Mouse (Mus musculus): Measurements from ENCODE around the gene Htra3.

Gene Htra3

DNA sequence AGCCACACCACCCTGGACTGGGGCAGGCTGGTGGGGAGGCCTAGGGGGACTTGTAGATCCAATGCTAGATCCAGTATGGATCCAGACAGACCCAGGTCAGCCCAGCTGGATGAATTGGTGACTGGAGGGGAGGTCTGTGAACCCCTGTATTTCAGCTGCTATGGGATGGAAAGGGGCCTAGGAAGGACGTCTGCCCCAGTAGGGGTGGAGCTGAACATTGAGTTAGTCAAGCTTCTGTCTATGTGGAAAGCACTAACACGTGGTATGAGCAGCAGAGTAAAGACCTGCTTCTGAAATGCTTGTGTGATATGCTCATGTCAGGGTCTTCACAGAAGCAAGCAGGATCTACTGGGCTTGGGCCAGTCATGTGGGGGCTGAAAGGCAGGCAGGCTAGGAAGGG is 31.4 kb downstream of the Htra3 start:
- DNase-seq, result no peak

DNA sequence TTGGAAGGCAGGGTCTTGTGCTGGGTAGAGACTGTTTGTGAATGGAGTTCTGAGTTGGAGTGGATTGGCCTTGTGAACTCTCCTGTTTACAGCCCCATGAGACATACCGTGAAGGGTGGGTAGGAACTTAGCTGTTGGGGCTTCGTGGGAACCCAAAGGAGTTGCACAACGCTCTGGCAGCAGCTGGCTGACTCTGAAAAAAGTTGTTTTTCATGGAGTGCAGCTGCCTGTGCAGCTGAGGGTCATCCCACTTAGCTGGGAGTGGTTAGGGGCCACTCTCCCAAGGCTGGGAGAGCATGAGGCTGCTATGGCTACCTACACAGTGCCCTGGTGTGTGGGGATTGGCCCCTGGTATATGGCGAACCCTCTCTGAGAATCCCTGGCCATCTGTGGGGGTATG is 32.0 kb downstream of the Htra3 start:
- no peak for DNase-seq

DNA sequence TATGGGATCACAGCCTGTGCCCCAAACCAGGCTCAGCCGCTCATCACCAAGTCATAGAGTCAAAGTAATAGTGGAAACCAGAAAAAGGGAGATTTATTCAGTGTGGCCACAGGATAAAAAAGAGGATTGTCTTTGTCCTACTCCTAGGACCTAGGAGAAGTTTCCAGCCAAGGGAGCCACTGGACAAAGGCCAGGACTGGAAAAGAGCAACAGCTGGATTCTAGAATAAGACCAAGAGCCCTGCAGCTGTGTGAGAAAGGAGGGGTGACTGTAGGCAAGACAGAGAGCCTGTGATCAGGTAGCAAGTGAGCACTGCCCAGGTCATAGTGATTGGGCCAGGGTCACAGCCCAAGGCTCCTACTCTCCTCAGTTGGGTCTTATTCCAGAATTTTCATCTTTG is 32.7 kb downstream of the Htra3 start:
- no peak for DNase-seq

DNA sequence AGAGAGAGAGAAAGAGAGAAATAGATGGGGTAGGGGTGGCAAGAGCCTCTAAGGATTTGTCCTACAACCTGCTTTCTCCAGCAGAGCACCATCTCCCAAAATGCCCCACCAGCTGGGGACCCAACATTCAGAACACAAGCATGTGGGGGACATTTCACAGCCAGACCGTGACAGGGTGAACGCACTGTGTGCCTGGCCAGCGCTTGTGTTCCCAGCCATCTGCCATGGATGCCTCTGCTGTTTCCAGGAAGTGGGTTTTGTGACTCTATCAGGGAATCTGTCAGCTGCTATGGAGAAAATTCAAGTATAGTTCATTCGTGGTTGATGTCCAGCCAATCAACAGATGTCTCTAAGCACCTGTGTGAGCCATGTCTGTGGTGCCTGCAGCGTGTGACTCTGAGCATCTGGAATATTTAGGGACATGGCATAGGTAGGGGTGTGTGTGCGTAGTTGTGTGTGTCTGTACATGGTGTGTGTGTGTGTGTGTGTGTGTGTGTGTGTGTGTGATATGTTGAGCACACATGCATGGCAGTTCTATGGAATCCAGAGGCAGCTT is 33.6 kb downstream of the Htra3 start:
- DNase-seq, result no peak

DNA sequence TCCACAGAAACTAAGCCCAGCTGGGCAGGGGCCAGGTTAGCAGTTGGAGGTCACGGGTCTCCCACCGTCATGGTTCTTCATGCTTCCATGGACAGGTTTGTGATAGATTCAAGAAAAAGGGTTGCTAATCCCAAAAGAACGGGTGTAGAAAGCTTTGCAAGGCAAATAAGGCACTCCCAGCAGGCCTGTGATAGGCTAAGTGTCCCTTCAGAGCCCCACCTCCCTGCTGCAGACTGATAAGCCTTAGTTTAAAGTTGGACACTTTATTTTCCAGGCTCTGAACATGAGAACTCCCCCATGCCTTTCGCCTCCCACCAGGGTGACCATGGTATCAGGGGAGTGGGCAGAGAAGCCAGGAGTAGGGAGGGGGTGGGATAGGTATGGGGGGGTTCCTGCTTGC is 35.5 kb downstream of the Htra3 start:
- no peak for DNase-seq

DNA sequence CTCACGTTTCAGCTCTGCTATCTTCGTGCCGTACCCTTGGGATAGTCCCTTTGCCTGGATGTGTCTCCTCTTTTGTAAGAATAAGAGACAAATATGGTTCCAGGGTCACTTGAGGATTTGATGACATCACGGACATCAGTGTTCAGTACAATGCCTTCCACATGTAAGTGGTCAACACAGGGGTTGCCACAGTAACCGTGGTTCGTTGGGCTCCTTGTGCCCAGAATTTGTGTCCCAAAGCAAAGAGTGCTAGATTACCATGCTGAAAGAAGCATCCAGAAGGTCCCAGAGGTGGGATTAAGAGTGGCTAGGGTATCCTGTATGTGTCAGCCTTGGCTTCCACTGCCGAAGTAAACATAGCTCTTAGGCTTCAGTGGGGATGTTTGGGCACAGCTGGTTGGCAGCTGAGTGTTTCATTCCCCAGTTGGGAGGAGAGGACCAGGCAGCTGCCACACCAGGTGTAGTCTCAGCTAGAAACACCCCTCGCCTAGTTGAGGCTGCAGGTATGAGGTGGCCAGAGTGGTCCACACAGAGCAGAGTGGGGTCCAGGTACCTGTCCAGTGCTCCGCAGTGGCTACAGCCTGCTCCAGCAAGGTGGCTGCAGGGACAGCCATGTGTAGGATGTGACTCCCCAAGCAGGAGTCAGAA is 36.1 kb downstream of the Htra3 start:
- no peak for DNase-seq

DNA sequence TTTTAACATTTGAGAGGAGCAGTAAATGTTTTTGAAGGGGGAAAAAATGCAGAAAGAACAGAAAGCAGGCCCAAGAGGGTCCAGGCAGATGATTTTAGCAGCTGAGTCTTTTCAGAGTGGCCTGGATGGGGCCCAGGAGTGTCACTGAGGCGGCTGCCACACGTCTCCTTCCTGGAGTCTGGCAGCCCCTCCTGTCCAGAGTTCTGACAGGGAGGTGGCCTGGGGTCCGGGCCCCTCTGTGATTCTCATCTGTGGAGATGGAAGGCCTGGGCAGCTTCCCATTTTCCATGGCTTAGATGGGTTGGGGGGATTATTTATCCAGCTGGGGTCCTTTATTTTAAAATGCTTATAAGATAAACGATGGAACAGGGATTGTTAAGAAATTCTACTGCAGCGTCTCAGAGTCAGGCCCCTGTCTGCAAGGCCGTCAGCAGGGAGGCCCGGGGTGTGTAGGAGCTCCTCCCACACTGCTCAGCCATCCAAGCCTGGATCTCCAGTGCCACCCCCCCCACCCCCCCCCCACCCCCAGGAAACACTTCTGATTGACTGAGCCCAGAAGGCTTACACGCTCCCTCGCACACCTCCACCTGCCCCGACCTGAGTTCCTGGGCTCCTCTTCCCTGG is 37.5 kb downstream of the Htra3 start:
- DNase-seq, result no peak

DNA sequence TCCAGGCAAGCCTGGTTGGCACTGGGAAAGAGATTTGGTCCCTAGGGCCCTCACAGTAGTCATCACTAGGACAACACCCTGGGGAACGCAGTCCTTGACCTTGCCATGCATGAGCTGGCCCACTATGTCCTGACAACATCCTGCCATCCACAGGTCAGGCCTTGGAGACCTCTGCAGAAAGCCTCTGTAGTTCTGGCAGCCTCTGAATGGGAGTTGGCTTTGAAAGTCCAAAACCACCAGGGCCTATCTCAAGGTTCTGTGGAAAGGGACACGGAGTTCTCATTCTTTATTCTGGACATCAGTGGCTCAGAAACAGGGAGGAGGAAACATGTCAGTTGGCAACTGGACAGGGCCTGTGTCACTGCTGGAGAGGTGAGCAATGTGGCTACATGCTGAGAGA is 43.6 kb downstream of the Htra3 start:
- DNase-seq, result no peak

DNA sequence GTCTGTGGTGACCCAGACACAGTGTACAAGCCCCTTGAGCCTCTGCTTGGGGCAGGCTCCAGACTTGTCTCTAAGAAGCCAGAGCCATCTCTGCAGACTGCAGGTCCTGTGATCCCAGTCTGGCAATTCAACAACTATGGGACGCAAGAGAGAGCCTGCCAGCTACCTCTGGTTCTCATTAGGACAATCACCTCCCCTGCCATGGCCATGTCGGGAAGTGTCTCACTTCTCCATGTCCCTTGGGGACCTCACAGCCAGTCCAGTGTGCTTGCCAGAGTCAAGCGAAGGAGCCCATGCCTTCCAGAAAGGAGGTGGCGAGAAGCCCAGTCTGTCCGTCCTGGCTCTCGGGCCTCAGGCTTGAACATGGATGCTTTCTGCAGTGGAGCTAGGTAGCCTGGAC is 46.7 kb downstream of the Htra3 start:
- DNase-seq, result no peak

DNA sequence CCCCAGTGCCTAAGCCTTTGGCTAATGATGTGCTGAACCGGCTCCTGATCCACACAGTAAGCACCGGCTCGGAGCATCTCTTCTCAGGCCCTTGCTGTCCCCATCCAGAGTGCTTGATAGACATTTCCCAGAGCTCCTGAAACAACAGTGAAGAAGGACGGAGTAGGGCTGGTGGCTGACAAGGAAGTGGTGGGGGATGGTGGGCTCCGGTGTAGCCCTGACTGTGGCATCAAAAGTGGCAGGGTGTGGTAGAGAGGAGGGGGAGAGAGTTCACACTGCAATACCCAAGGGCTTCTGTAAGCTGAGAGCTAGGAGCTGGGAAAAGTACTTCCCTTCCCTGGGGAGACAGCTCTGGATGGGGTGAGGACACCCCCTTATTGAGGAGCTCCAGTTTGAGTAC is 47.8 kb downstream of the Htra3 start:
- DNase-seq, result no peak

DNA sequence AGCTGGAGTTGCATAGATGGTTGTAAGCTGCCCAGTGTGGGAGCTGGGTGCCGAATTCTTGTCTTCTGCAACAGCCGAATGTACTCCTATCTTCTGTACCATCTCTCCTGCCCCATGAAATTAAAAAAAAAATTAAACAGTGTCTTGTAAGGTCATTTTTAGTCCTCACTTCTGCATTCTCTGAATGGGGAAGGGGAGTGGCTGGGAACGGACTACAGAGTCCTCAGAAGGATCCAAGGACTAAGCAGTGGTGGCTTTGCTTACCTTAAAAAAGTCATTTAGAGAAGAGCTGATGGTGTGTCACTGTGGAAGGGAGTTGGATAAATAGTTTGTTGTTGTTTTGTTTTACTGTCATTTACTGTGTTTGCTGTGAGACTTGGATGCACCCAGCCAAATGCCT is 48.4 kb downstream of the Htra3 start:
- no peak for DNase-seq

DNA sequence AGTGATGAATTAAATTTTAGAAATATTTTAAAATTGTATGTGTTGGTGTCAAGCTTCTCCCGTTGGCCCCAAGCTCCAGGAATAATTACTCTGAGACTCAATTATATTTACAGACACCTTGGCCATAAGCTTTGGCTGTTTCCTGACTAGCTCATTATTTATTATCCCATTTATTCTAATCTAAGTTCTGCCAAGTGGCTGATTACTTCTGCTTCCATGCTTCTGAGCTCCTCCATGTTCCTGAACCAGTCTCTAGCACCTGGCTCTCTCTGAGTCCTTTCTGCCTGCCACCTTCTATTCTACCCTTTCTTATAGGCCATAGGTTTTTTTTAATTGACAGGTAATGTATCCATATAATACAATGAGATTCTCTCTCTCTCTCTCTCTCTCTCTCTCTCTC is 48.9 kb downstream of the Htra3 start:
- no peak for DNase-seq

DNA sequence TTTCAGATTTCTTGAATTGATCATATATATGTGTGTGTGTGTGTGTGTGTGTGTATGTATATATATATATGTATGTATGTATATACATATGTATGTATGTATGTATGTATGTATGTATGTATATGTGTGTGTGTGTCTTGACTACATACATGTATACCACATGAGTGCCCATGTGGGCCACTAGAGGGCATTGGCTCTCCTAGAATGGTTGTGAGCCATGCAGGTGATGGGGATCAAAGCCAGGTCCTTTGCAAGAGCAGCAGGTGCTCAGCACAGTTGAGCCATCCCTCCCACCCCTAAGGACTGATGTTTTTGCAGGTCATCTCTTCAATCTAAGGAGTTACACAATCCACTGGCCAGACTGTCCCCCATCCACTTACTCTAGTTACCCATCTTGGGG is 50.2 kb downstream of the Htra3 start:
- DNase-seq, result no peak

DNA sequence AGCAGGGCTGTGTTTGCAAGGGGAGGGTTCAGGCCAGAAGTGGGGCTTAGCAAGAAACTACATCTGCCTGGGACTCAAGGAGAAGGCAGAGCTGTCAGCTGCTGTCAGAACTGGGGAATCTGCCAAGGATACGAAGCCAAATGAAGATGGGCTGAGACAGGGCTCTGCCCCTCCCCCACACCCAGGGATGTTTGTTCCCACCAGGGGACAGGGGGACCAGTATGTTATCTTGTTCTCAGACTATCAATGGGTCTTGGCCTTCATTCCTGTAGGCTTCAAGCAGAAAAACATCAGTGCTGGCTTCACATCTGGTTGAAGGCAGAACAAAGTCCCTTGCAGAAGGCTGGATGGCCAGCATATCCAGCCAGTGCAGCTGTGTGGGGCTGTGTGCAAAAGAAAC is 50.9 kb downstream of the Htra3 start:
- no peak for DNase-seq

DNA sequence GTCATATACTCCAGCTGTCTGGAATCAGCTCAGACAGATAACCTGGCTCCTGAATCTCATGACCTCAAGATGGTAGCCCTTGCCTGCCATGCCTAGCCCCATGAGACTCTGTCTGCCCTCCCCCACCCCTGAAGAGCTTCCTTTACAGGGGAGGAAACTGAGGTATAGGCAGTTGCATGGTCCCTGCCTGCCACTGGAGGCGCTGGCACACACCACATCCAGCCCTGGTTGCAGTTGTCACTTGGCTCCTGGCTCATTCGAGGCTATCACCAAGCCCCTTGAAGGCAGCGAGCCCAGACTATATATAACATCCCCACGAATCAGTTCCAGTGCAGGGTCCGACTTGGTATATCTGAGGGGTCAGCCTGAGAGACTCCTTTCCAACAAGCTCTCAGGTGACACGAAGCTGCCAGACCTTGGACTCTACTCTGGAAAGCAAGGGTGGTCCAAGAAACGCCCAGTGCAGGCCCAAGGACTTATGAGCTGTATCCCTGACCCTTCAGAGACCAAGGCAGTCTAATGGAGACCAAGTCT is 52.2 kb downstream of the Htra3 start:
- DNase-seq, result no peak

DNA sequence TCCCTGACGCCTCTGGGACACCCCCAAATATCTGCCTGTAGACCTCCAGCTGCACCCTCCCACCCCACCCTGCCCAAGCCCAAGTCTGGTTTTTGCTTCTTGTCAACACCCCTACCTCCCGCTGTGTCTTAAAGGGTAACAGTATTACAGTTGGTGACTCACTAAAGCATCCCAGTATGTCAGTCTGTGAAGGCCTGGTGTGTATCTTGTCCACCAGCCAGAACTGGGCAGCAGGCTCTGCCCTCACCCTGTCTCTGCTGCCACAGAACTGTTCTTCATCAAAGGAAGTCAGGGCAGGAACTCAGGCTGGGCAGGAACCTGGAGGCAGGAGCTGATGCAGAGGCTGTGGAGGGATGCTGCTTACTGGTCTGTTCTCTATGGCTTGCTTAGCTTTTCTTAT is 53.2 kb downstream of the Htra3 start:
- no peak for DNase-seq

DNA sequence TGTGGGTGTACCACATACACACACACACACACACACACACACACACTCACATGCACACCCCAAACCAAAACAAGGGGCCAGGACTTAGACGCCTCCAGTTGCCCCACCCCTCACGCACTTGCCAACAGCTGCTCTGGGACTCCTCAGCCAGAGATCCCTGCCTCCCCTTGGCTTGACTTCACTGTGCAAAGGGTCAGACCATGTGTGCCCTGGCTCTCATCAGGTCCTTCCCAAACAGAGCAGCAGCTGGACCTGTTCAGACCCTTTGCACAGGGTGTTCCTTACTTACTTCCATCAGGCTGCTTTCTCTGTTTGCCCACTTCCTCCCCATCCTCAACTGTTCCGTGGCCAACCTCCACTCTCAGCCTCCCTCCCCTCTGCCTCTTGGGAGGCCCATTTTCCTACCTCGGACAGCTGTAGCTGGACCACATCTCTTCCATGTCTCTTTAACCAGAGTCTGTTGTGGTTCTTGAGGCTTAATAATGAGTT is 54.8 kb downstream of the Htra3 start:
- no peak for DNase-seq

DNA sequence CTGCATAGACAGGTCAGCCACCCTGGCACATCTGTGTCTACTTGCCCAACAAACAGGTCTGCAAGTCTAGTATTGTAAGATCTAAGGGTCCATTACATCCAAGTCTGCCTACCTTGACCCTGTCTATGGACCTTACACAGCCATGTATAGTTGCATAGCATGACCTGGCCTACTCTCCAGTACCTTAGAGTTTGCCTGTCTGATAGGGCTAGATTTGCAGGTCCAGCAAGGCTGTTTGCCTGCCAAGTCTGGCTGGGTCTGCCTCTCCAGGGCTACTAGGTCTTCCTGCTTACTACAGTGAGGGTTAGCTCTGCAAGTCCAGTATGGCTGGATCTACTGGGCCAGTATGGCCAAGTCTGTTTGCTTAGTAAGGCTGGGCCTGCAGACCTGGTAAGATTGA is 55.8 kb downstream of the Htra3 start:
- DNase-seq, result no peak

DNA sequence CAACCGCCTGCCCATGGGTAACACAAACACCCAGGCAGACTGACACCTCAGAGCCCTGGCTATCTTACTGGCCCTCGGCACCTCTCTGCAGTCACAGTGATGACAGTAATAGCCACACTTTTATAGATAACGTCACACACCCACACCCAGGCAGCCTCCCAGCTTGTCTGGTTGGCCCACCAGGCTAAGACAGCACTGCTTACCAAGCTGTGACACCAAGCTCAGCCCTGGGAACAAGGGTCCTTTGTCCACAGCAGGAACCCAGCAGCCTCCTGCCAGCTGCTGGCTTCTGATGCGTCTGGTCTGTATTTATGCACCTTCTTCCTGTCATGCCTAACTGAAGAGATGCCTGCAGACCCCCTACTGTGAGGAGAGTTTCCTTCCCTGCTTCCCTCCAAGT is 58.5 kb downstream of the Htra3 start:
- no peak for DNase-seq

DNA sequence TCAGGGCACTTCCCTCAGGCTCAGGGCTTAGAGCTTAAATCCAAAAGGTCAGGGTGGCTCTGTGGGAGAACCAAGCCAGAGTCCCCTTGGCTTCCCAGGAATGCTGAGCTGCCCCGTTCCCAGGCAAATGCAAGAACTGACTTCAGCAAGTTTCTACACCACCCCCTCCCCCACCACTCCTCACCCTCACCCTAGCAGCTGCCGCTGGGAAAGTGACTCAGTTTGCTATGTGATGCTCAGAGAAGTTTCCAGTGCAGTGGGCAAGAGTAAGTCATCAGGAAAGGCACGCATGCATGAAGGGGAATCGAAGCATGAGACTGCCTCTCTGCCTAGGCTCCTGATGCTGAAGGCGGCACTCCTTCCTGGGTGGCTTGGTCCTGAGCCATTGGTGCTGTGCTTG is 62.6 kb downstream of the Htra3 start:
- DNase-seq, result no peak

DNA sequence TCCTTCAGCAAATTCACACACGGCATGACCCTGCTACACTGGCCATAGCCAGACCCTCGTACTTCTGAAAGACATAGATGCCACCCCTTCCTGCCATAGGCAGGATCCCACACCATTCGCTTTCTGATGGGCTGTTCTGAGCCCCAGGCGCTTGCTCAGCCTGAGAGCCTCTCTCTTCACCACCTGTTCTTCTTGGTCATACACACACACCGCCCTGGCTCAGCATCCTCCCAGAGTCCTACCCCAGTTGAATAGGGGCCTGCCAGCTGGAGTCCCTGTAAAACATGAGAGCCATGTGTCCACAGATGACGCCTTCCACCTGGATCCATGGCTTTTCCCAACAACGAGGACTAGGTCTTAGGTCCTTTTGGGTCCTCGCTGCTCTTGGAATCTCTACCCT is 66.9 kb downstream of the Htra3 start:
- DNase-seq, result no peak

DNA sequence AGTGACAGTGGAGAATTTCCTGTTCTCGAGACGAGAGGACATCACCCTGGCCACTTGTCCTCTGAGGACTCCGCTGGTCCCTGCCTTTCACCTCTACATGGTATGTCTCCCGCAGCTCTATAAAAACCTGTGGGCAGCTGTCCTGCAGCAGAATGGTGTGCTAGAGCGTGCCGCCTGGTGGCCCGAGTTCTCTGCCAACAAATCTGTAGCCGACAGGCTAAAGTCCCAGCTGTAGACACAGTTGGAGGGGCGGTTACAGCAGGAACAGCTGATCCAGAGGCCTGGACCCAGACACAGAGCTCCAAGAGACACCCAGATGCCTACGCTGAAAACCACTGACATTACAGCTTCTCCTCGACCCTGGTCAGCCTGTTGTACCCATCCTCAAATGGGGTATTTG is 67.7 kb downstream of the Htra3 start:
- no peak for DNase-seq

DNA sequence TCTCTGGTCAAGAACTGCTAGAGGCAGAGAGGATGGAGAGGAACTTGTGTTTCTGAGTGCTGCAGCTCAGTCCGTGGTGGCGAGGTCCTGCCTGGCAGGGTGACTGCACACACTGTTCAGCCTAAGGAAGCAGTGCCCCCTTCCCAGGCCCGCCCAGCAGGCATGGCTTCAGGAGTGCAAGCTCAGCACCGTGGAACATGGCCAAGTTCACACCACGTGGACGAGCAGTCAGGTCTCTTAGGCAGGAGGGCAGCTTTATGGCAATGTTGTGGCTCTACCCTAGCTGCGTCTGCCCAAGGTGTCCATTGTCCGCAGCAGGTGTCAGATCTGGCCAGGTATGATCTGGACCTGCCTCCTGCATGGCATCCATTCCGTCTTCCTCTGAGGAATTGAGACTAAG is 68.4 kb downstream of the Htra3 start:
- DNase-seq, result no peak

DNA sequence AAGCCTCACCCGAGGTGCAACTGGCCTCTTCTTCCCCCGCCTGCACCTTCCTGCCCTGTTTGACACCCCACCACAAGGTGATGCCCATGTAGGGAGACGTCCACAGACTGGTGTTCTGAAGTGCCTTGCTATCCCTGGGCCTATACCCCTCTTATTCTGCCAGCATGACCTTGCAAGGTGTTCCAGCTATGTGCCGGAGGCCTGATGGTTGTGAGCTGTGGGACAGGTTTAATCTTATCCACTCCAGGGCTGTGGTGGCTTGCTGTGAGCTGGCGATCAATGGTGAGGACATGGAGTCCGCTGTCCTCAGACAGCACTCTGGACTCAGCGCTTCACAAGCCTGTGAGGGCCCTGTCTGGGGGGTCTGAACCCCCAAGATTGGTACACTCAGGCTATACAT is 69.2 kb downstream of the Htra3 start:
- DNase-seq, result no peak

DNA sequence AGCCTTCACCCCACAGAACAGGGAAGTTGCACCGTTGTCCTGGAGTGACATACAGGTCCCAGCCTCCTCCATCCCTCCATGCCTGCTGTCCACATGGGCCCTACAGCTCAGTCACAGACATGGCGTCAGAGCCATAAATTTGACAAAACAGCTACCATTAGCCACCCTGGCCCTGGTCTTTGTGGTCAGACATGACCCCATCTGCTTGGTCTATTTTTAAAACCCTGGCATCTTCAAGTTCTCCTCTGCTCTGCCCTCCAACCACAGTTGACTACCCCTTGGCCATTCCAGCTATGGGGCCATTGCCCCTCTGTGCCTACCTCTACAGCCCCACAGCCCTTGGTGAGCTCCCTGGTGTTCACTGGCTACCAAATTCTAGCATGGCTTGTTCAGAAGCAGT is 69.6 kb downstream of the Htra3 start:
- no peak for DNase-seq
